Mouse (Mus musculus): Measurements from ENCODE around the gene Dcst1. TPM values are rescaled to one million over a fixed set of nuclear protein-coding genes. Genes with fewer than 3 reads are reported as not detected.

The Dcst1 gene
- polyA plus RNA-seq, 1 experiment from 2014 or later = 1.1 TPM

DNA sequence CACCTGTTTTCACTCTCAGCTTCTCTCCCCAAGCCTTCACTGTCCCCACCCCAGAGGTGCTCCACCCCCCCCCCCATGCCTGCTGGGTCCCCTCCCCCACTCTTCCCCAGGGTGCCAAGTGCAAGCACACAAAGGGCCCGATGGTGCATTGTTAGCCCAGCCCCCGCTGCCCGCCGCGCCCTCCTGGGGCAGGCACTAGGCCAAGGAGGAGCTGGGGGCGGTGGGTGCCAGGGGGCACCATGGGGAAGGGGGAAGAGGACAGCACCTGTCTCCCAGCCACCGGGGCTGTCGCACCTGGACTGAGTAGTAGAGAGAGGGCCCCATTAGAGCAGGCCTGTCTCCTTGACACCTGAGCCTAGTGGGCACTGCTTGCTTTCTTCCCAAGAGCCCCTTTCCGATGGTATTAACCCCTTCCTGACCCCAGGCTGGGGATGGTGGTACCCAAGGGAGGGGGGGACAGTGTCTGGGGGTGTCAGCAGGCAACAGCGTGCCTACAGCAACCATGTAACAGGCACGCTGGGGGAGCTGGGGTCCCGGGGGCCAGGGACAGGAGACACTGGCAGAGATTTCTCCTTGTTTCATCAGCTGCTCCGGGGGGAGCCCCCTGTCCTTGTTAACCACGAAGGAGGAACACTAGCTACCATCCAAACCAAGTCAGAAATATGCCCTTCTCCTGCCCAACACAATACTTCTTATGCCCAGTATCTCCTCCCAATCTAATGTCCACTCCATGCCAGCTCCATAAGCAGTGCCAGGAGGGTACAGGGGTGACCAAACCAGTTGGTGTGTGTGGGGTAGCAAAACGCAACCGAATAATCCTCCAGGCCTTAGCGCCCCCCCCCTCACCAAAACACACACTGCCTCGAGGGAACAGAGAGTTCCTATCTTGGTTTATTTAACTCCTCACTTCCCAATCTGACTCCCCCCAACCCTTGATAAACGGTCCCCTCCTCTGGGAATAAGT, 25.9 kb upstream of the Dcst1 start:
- WGBS = 17% methylated on average over 19 of the region's 19 CpGs
- Histone ChIP-seq H3K27ac (ENCODE audit: low read depth, low read length) (no peak overlapping the region), H3K9me3 (ENCODE audit: control insufficient read depth, low read length) (no peaks in the 10 kb centered on the region), H3K27me3 (replicated peaks; ENCODE audit: control insufficient read depth, insufficient read depth, low read length) (peaks cover 12% of the 10 kb centered on the region), H3K9ac (ENCODE audit: low read depth, low read length) (peak overlapping the region; percentile 53), H3K4me1 (ENCODE audit: control insufficient read depth, insufficient read depth, low read depth, low read length) (peaks cover 47% of the 10 kb centered on the region), H3K36me3 (ENCODE audit: control insufficient read depth, insufficient read depth, low read length) (no peaks in the 10 kb centered on the region), H3K4me2 (ENCODE audit: low read length) (peak overlapping the region; percentile 74), H3K4me3 (ENCODE audit: low read length) (peak overlapping the region; percentile 45)
- no peak for ATAC-seq

DNA sequence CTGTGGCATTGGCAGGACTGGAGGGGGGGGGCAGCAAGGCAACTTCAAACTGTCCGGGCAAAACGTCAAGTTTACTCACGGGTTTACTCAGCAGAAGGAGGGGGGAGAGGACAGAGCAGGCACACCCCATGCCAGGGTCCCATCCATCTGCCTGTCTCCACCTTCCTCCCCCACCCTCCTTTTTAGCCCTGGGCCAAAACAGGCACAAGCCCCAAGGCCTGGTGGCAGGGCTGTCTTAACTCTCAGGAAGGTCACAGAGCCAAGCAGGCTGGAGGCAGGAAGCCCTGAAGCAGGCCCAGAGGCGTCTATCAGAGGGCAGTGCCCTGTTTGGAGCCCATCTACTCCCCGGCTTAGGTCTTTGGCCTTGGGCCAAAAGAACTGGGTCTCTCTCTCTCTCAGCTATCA, 25.1 kb upstream of the Dcst1 start:
- Histone ChIP-seq H3K27me3 (replicated peaks; ENCODE audit: control insufficient read depth, insufficient read depth, low read length) (peaks cover 3% of the 10 kb centered on the region), H3K9me3 (ENCODE audit: control insufficient read depth, low read length) (no peaks in the 10 kb centered on the region), H3K36me3 (ENCODE audit: control insufficient read depth, insufficient read depth, low read length) (no peaks in the 10 kb centered on the region), H3K27ac (ENCODE audit: low read depth, low read length) (no peak overlapping the region), H3K9ac (ENCODE audit: low read depth, low read length) (no peak overlapping the region), H3K4me3 (ENCODE audit: low read length) (no peak overlapping the region), H3K4me2 (ENCODE audit: low read length) (no peak overlapping the region), H3K4me1 (ENCODE audit: control insufficient read depth, insufficient read depth, low read depth, low read length) (peaks cover 39% of the 10 kb centered on the region)
- WGBS = 53% methylated on average over 5 of the region's 5 CpGs
- ATAC-seq = no peak

DNA sequence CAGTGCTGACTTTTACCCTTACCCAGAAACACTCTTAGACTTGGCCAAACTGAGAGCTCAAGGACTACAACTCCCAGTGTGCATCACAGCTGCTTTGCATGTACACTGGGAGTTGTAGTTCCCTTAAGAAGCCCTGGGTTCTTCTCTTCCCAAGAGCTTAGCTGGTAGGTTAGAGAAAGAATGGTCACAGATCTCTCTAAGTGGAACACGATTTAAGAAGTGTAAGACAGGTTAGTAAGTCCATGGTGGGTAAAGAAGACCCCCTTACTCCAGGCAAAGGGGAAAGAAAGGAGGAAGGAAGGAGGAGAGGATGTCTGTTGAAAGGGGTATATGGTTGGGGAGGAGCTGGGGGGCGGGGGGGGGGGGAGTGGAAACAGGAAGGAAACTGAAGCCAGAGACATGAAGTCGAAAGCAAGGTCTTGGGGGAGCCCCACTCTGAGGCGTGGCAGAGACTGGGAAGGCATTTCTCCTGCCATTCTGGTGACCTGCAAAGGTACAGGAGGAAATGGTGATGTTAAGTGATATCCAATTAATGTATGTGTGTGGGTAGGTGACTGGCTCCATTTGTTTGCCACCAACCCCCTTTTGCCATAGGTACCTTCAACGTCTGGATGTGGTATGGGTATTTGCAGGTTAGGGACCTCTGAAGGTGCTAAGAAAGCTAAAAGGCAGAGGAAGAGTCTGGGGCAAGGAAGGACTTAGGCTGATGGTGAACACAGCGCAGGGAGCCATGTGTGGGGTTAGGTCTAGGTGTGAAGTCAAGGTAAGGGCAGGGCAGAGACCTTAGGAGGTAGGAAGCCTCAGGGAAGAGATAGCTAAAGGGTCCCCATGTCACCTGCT, 24.1 kb upstream of the Dcst1 start:
- Histone ChIP-seq H3K4me3 (ENCODE audit: low read length) (no peak overlapping the region), H3K4me2 (ENCODE audit: low read length) (no peak overlapping the region), H3K36me3 (ENCODE audit: control insufficient read depth, insufficient read depth, low read length) (no peaks in the 10 kb centered on the region), H3K4me1 (ENCODE audit: control insufficient read depth, insufficient read depth, low read depth, low read length) (peaks cover 30% of the 10 kb centered on the region), H3K27ac (ENCODE audit: low read depth, low read length) (no peak overlapping the region), H3K27me3 (replicated peaks; ENCODE audit: control insufficient read depth, insufficient read depth, low read length) (no peaks in the 10 kb centered on the region), H3K9ac (ENCODE audit: low read depth, low read length) (no peak overlapping the region), H3K9me3 (ENCODE audit: control insufficient read depth, low read length) (no peaks in the 10 kb centered on the region)
- peak; percentile 29; the same call in 1 of the 2 replicates for ATAC-seq
- WGBS = 71% methylated on average over 5 of the region's 6 CpGs

DNA sequence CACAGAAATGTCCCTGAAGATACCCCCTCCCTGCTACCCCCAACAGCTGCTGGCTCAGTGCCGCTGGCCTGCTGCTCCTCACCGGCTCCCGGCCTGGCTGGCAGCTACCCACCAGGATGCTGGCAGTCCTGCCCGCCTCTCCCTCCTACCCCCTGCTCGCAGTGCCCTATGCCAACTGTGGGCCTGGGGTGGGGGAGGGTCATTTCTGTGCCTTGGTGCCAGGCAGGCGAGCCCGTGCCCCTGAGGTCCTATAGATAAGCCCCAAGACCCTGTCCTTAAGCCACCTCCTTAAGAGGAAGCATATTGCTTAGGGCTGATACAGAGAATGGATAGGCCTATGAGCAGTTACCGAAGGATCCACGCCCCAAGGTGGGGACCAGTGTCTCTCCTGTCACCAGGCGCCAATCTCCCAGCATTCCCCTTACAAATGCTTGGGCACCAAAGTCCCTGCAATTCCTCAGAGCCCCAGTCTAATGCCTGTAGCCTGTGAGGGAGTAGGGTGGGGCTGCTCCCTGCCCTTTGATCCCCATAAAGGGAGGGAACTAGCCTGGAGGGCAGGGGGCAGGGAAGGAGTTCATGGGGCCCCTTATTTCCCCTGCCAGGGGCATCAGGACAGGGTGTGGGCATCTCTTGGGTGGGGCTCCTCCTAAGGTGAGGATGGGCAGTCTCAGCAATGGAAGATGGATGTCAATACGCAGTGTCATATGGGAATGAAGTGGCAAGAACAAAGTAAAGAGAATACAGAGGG, 23.3 kb upstream of the Dcst1 start:
- no peak overlapping the region for H3K4me3 ChIP-seq (ENCODE audit: low read length)
- no peaks in the 10 kb centered on the region for H3K36me3 ChIP-seq (ENCODE audit: control insufficient read depth, insufficient read depth, low read length)
- peak; percentile 40 for ATAC-seq
- no peaks in the 10 kb centered on the region for H3K9me3 ChIP-seq (ENCODE audit: control insufficient read depth, low read length)
- H3K9ac ChIP-seq (ENCODE audit: low read depth, low read length) = 0 out of 2 replicates have a peak overlapping the region, but pooled peaks have one; percentile 37
- H3K4me2 ChIP-seq (ENCODE audit: low read length) = no peak overlapping the region
- no peaks in the 10 kb centered on the region for H3K27me3 ChIP-seq (replicated peaks; ENCODE audit: control insufficient read depth, insufficient read depth, low read length)
- no peak overlapping the region for H3K27ac ChIP-seq (ENCODE audit: low read depth, low read length)
- H3K4me1 ChIP-seq (ENCODE audit: control insufficient read depth, insufficient read depth, low read depth, low read length) = peaks cover 27% of the 10 kb centered on the region
- 51% methylated on average over 11 of the region's 11 CpGs for WGBS

DNA sequence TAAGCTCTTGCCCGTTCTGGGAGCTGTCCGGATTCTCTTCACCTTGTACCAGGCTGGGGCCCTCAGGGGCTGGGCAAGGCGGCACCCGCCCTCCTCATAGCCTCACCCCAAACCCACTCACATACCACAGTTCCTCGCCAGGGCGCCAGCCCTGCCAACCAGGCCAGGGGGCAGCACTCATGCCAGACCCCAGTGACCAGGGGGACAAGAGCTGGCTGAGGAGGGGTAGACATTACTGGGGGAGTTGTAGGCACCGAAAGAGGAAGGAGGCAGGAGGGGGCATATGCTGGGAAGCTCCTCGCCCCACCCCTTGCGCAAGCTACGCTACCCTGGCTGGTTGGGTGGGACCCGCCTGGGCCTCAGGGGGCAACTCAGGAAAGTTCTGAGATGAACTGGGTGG, 22.6 kb upstream of the Dcst1 start:
- ATAC-seq = no peak
- Histone ChIP-seq H3K4me3 (ENCODE audit: low read length) (no peak overlapping the region), H3K27ac (ENCODE audit: low read depth, low read length) (no peak overlapping the region), H3K4me1 (ENCODE audit: control insufficient read depth, insufficient read depth, low read depth, low read length) (peaks cover 23% of the 10 kb centered on the region), H3K9ac (ENCODE audit: low read depth, low read length) (no peak overlapping the region; the same call in 1 of the 2 replicates), H3K4me2 (ENCODE audit: low read length) (no peak overlapping the region), H3K36me3 (ENCODE audit: control insufficient read depth, insufficient read depth, low read length) (no peaks in the 10 kb centered on the region), H3K27me3 (replicated peaks; ENCODE audit: control insufficient read depth, insufficient read depth, low read length) (no peaks in the 10 kb centered on the region), H3K9me3 (ENCODE audit: control insufficient read depth, low read length) (no peaks in the 10 kb centered on the region)
- WGBS = 75% methylated on average over 11 of the region's 11 CpGs

DNA sequence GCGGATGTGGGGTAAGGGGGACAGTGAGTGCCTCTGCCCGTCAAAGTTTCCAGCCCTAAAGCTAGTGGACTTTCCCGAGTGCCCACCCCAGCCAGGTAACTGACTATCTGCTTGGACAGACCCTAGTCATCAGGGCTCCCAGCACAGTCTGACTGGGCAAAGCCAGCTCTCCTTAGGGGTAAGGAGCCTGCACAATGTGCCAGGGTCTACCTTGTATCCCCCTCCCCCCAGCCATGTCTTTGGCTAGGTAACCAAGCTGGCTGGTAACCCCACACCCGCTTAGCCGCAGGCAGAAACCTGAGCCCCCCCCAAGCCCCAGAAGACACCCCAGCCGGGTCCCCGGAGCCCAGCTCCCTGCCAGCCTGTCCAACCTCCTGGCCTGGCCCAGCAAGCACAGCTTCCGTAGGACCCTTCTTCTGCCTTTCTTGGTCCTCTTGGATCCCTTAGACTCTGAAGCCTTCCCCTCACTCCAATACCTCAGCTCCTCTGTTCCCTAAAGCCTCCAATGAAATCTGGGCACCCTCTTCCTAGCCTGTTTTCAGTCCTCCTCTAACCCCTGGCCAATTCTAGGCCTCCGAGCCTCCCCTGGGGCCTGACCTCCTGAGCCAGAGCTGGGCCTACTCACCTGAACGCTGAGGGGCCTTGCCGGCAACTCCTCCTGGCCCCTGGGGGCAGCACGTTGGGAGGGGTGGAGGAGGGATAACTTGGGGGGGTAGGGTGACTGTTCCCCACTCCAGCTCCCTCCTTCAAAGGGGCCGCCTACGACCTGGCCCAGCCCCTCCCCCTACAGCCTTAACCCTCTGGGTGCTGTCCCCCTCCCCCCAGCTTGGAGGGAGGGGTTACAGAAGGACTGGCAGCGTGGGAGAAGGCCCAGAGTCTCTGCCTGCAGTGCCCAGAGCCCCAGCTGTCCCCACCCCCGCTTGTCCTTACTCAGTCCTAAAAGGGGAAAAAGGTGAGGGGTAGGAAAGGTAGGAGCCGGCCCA, 21.7 kb upstream of the Dcst1 start:
- H3K27me3 ChIP-seq (replicated peaks; ENCODE audit: control insufficient read depth, insufficient read depth, low read length) = no peaks in the 10 kb centered on the region
- no peaks in the 10 kb centered on the region for H3K36me3 ChIP-seq (ENCODE audit: control insufficient read depth, insufficient read depth, low read length)
- no peak overlapping the region for H3K27ac ChIP-seq (ENCODE audit: low read depth, low read length)
- H3K4me2 ChIP-seq (ENCODE audit: low read length) = no peak overlapping the region
- peaks cover 14% of the 10 kb centered on the region for H3K4me1 ChIP-seq (ENCODE audit: control insufficient read depth, insufficient read depth, low read depth, low read length)
- no peak for ATAC-seq
- 60% methylated on average over 17 of the region's 17 CpGs for WGBS
- no peak overlapping the region for H3K4me3 ChIP-seq (ENCODE audit: low read length)
- H3K9me3 ChIP-seq (ENCODE audit: control insufficient read depth, low read length) = no peaks in the 10 kb centered on the region
- no peak overlapping the region for H3K9ac ChIP-seq (ENCODE audit: low read depth, low read length)

DNA sequence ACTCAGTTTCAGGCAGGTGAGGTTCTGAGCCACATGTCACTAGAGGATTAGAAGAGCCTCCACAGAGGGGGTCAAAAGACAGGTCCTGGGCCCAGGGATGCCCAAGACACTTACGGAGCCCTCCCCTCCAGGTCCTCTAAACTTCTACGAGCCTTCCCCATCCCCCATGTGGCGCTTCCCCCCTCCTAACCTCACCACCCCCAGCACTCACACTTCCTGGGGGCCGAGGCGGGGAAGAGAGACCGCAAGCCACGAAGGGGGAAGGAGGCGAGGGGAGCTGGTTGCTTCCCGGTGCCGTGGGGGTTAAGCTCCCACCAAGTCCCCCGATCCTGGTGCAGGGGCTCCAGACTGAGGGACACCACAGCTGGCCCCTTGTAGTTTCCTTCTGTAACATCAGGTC, 20.4 kb upstream of the Dcst1 start:
- no peaks in the 10 kb centered on the region for H3K9me3 ChIP-seq (ENCODE audit: control insufficient read depth, low read length)
- no peak overlapping the region for H3K4me3 ChIP-seq (ENCODE audit: low read length)
- no peaks in the 10 kb centered on the region for H3K36me3 ChIP-seq (ENCODE audit: control insufficient read depth, insufficient read depth, low read length)
- no peak for ATAC-seq
- H3K27ac ChIP-seq (ENCODE audit: low read depth, low read length) = no peak overlapping the region
- H3K4me2 ChIP-seq (ENCODE audit: low read length) = no peak overlapping the region
- H3K27me3 ChIP-seq (replicated peaks; ENCODE audit: control insufficient read depth, insufficient read depth, low read length) = no peaks in the 10 kb centered on the region
- peaks cover 3% of the 10 kb centered on the region for H3K4me1 ChIP-seq (ENCODE audit: control insufficient read depth, insufficient read depth, low read depth, low read length)
- 56% methylated on average over 11 of the region's 11 CpGs for WGBS
- H3K9ac ChIP-seq (ENCODE audit: low read depth, low read length) = no peak overlapping the region

Measured in hindbrain, embryonic 16.5 days (tissue).